Mouse (Mus musculus) right cerebral cortex, postnatal 10 days (tissue): ENCODE measurements around the gene Fgd6.

Source experiments
- DNase-seq, 2 experiments: peaks; one replicate each; pipeline ENCODE4 v3.0.0; 2021; ENCODE audit warnings: low spot score in 2 of 2

The Fgd6 gene

GRCm38 (mm10) chr10:94035658-94036374 is at the start of gene Fgd6, which contains the start of gene Vezt:
Fgd6 (plus strand) TSS chr10:94036001.
Vezt (minus strand) TSS chr10:94035817.
- DNase-seq = peak; percentile 99

- DNase-seq = no peak
Measured at GRCm38 (mm10) chr10:93994136-93994535, 41.7 kb upstream of the Fgd6 start.

- no peak for DNase-seq
Measured at GRCm38 (mm10) chr10:93995100-93995499, 40.7 kb upstream of the Fgd6 start.

GRCm38 (mm10) chr10:93999357-93999756 is 36.4 kb upstream of the Fgd6 start:
- DNase-seq = no peak

- DNase-seq = no peak
Measured at GRCm38 (mm10) chr10:94000223-94000622, 35.6 kb upstream of the Fgd6 start.

GRCm38 (mm10) chr10:94008356-94008755 is 27.4 kb upstream of the Fgd6 start:
- no peak for DNase-seq

- no peak for DNase-seq
Measured at GRCm38 (mm10) chr10:94009991-94010679, 25.7 kb upstream of the Fgd6 start.

- no peak for DNase-seq
Measured at GRCm38 (mm10) chr10:94011024-94011423, 24.8 kb upstream of the Fgd6 start.

- peak; percentile 62 to 76 for DNase-seq
Measured at GRCm38 (mm10) chr10:94013196-94013595, 22.6 kb upstream of the Fgd6 start.

- no peak for DNase-seq
Measured at GRCm38 (mm10) chr10:94014200-94014599, 21.6 kb upstream of the Fgd6 start.

GRCm38 (mm10) chr10:94017455-94017854 is 18.3 kb upstream of the Fgd6 start:
- no peak for DNase-seq

GRCm38 (mm10) chr10:94020587-94020986 is 15.2 kb upstream of the Fgd6 start:
- DNase-seq = no peak

GRCm38 (mm10) chr10:94021059-94021458 is 14.7 kb upstream of the Fgd6 start:
- DNase-seq = no peak

- no peak for DNase-seq
Measured at GRCm38 (mm10) chr10:94025079-94025478, 10.7 kb upstream of the Fgd6 start.

GRCm38 (mm10) chr10:94028493-94028892 is 7.3 kb upstream of the Fgd6 start:
- no peak for DNase-seq

- DNase-seq = no peak
Measured at GRCm38 (mm10) chr10:94031164-94031563, 4.6 kb upstream of the Fgd6 start.

GRCm38 (mm10) chr10:94034876-94035657 is 734 bp upstream of the Fgd6 start:
- DNase-seq = peak; percentile 63 to 69

- peak in 1 of 2 experiments; percentile 49 for DNase-seq
Measured at GRCm38 (mm10) chr10:94036375-94036758, 566 bp downstream of the Fgd6 start.

- no peak for DNase-seq
Measured at GRCm38 (mm10) chr10:94037196-94037595, 1.4 kb downstream of the Fgd6 start.

- DNase-seq = no peak
Measured at GRCm38 (mm10) chr10:94037596-94037995, 1.8 kb downstream of the Fgd6 start.

- DNase-seq = no peak
Measured at GRCm38 (mm10) chr10:94038366-94039260, 2.8 kb downstream of the Fgd6 start.
